Mouse (Mus musculus) left cerebral cortex, postnatal 14 days (tissue): Measurements from ENCODE around the gene Kif1a. TPM values are rescaled to one million over a fixed set of nuclear protein-coding genes. Genes with fewer than 3 reads are reported as not detected.
"Not testable (repeated sequence)": the region's sequence is repeated elsewhere in the genome, so short reads cannot be mapped to it uniquely, and the experiment has no call there.

Source experiments
- DNase-seq, 2 experiments: peaks; one replicate each; pipeline ENCODE4 v3.0.0; 2021 to 2022; ENCODE audit warnings: low spot score in 2 of 2, mixed read lengths in 1 of 2
- intact Hi-C: fragments of 180-260 bp; cut with DNase I; formaldehyde crosslinking; loops from one replicate; pipeline ENCODE4 v1.15.1; 2025
- total RNA-seq, 2 experiments: library from RNA; stranded (reverse); gene quantifications; 2 replicates each; pipeline ENCODE4 v1.2.3; 2021

Kif1a gene
- total RNA-seq, 2 experiments from 2014 or later, result 813 to 815 TPM

DNA sequence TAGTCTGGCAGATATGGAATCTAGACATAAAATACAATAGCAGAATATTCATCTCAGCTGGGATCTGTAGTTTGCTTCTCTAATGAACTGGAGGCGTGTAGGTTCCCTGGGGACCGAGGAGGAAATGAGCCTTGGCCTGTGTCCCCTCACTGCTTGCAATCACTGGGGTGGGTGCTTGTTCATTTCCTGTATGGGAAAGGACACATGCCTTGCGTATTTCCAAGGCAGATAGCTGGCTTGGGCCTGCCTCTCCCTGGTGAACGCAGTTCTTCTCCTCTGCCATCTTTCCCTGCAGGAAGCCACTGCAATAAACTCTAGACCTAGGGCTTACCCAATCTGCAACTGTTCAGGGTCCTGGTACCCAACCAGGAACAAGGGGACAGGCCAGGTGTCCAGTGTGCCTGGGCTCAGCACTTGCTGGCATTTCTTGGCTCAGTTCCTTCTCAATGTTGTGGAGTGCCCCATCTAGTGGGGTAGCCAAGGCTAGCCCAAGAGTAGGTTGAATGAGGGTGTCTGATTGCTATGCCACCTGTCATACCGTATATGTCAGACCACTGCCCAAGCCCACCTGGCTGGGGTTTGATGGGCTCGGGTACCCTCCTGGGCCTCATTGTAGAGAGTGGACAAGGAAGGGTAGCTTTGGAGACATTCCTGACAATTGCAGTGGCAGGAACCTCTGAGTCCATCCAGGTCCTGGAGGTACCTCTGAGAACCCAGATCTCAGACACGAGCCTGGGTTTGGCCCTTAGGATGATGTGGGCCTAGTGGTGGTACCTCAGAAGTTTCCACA lies 120.5 kb downstream of the Kif1a start:
- intact Hi-C loops, result no loop called here
- no peak for DNase-seq

DNA sequence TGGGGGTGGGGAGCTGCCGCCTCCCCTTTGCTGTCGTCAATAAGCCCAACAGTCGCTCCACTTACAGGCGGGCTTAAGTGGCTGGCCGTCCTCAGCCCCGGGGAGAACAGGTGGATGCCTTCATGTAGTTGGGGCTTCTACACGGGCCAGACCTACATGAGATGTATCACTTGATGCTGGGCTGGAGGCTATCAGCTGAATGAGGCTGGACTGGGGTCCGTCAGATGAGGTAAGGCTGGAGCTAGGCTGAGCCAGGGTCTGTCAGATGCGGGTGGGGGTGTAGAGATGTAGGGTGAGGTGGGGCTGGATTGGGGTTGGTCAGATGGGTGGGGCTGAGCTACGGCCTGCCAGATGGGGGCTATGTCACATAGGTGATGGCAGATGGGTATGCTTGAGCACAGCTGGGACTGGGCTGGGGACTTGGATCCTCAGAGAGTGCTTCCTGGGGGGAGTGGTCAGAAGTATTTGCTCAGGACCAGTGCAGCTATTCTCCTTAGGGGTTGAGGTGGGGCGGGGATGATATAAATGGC lies 122.6 kb downstream of the Kif1a start:
- intact Hi-C loops, result no loop called here
- DNase-seq, result no peak

DNA sequence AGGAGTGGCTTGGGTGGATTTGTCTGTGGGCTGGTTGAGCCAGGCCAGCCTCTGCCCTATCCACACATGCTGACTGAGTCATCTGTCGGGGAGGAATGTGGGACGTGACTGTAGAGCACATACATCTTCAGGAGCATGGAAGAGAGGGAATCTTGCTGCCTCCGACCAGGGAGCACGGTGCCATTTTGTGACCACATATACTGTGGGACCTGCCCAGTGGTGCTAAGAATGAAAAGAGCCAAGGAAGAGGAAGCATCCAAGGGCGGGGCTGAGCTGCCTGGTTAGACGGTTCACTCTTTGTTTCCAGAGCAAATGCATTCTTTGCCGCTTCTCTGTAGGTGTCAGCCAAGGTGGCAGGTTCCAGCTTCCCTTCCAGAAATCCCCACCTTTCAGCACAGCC lies 123.1 kb downstream of the Kif1a start:
- intact Hi-C loops, result no loop called here
- DNase-seq, result no peak

DNA sequence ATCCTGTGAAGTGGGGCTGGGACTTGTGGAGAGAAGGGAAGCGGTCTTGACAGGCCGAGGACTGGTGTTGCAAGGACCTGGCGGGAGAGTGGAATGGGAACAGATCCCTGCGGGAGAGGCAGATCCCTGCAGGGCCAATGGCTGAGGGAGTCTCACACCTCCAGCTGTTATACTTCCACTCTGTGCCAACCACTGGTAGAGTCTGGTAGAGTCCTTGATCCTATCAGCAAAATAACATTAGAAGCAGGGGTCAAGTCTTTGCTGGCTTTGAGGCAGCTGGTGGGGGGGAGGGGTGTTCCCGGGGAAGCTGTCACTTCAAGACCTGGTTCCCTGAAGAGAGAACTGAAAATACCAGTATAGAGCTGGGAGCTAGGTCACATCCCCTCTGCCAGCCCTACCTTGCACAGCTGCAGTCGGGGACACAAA lies 125.6 kb downstream of the Kif1a start:
- intact Hi-C loops, result no loop called here
- no peak for DNase-seq

DNA sequence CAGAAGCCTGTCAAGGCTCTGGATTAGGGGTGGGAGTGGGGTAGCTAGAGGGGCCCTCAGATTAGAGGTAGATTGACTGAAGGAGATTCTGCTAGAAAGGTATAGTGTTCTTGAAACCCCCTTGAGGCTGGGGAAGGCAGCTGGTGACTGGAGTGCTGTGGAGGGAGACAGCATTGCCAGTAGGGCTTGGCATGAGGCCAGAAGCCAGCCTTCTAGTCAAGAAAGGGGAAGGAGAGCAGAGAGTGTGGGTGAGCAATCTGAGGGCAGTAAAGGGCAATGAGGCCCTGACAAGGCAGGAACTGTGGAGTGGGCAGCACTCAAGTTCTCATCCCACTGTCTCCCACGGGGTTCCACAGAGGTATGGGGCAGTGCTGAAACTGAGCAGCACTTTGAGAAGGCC lies 128.9 kb downstream of the Kif1a start:
- peak; percentile 29 to 50 for DNase-seq
- intact Hi-C loops, result no loop called here

DNA sequence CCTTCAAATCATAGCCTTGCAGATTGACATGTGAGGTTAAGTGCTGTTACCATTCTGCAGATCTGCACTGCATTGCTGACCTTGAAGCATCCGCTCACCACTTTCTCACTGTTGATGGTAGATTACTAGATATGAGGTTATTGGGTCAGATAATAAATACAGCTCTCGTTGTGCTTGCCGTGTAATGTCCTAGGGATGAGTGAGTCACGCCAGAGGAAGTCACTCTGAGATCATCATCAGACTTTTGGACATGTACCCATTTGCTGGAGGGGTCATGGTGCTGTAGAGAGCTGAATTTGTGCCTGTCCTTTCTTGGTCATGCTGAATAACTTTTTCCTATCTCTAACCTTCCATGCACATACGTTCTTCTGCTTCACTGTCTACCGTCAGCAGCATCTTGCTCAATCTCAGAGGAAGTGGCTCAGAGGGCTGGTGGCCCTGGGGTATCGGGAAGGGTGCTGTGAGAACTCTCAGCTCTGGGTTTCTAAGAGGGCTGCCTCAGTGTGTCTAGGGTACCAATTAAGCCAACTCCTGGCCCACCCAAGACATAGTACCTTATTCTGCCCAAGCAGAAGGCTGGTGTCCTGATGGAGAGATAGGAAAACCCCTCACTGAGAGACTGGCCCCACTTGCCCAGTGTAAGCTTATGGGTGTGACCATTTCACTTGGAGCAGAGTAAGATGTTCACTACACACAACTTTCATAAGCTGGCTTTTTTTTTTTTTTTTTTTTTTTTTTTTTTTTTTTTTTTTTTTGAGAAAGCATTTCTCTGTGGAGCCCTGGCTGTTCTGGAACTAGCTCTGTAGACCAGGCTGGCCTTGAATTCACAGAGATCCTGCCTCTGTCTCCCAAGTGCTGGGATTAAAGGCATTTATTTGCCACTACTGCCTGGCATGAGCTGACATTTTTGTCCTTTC lies 129.6 kb downstream of the Kif1a start:
- intact Hi-C loops, result no loop called here
- no peak for DNase-seq

DNA sequence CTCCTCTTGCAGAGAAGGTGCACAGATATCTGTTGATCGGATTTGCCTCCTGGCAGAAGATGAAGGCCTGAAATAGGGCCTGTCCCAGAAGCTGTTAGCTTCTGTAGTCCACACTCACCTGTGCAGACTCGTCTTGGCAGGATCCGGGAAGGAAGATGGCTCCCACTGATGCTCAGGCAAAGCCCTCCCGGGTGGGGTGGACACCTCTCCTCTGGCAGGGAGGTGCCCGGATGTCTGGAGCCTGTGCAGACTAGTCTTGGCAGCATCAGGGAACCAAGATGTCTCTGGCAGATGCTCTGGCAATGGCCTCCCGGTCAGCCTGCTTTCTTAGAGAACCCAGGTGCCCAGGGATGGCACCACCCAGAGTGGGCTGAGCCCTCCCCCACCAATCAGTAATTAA lies 131.0 kb downstream of the Kif1a start:
- DNase-seq, intact Hi-C loops: not testable (repeated sequence)

Other genes starting within 250 kb of the Kif1a start
- under 1 TPM; 0.11 to 0.19 TPM for gene Ankmy1, start 199.0 kb downstream of the Kif1a start, total RNA-seq
- 1 to 10 TPM; 6.6 to 8.1 TPM for gene Dusp28, start 195.0 kb downstream of the Kif1a start, total RNA-seq
- gene Rnpepl1, start 191.2 kb downstream of the Kif1a start, total RNA-seq, result 10 to 100 TPM; 39.9 to 42.5 TPM
- gene Capn10, start 167.6 kb downstream of the Kif1a start, total RNA-seq, result 10 to 100 TPM; 44.9 to 52.0 TPM
- gene Gpr35, start 151.1 kb downstream of the Kif1a start, total RNA-seq, result under 1 TPM; 0.26 to 0.61 TPM
- gene Aqp12, start 95.6 kb downstream of the Kif1a start, total RNA-seq, result not detected
- gene Agxt, start 33.3 kb upstream of the Kif1a start, total RNA-seq, result not detected
- gene 2310007B03Rik, start 59.0 kb upstream of the Kif1a start, total RNA-seq, result not detected
- gene Crocc2, start 66.8 kb upstream of the Kif1a start, total RNA-seq, result under 1 TPM; 0.07 to 0.19 TPM
- 1 to 10 TPM; 7.7 to 8.2 TPM for gene Sned1, start 133.9 kb upstream of the Kif1a start, total RNA-seq
- gene Mterf4, start 204.0 kb upstream of the Kif1a start, total RNA-seq, result 10 to 100 TPM; 19.1 to 19.4 TPM
- 10 to 100 TPM; 88.7 to 98.5 TPM for gene Ppp1r7, start 240.9 kb upstream of the Kif1a start, total RNA-seq
- 1 to 10 TPM; 5.9 to 7.5 TPM for gene Pask, start 241.5 kb upstream of the Kif1a start, total RNA-seq